Mouse (Mus musculus) heart, embryonic 11.5 days (tissue): ENCODE results near the gene Pdzd2. TPM values are rescaled to one million over a fixed set of nuclear protein-coding genes. Genes with fewer than 3 reads are reported as not detected.

Experiments used
- ATAC-seq: fragments of 200-750 bp; cut with Nextera tagmentation; replicated peaks from 2 replicates; pipeline ENCODE4 v1.8.0; 2017; ENCODE audit warnings: moderate library complexity; ENCODE audit not compliant: insufficient number of reproducible peaks, low FRiP score, low TSS enrichment
- H3K27ac ChIP-seq: fragments of 300-500 bp; sonication (generic); 2 replicates; pipeline ENCODE4 v1.5.1; 2014; ENCODE audit warnings: mild to moderate bottlenecking, low read depth, low read length
- H3K27me3 ChIP-seq: fragments of 300-500 bp; sonication (generic); 2 replicates; pipeline ENCODE4 v1.6.1; 2014; ENCODE audit warnings: mild to moderate bottlenecking, low read length, mixed read lengths; ENCODE audit not compliant: control insufficient read depth, insufficient read depth
- H3K36me3 ChIP-seq: fragments of 300-500 bp; sonication (generic); 2 replicates; pipeline ENCODE4 v1.6.1; 2014; ENCODE audit warnings: mild to moderate bottlenecking, low read length, moderate library complexity, mixed read lengths; ENCODE audit not compliant: control insufficient read depth, insufficient read depth
- H3K4me1 ChIP-seq: fragments of 300-500 bp; sonication (generic); 2 replicates; pipeline ENCODE4 v1.6.1; 2014; ENCODE audit warnings: low read length; ENCODE audit not compliant: control insufficient read depth, insufficient read depth
- H3K4me2 ChIP-seq: fragments of 300-500 bp; sonication (generic); 2 replicates; pipeline ENCODE4 v1.6.1; 2014; ENCODE audit warnings: mild to moderate bottlenecking, moderate library complexity
- H3K4me3 ChIP-seq: fragments of 300-500 bp; sonication (generic); 2 replicates; pipeline ENCODE4 v1.5.1; 2014; ENCODE audit warnings: low read depth, low read length
- H3K9ac ChIP-seq: fragments of 300-500 bp; sonication (generic); 2 replicates; pipeline ENCODE4 v1.6.1; 2014; ENCODE audit warnings: mild to moderate bottlenecking, low read depth, low read length, moderate library complexity
- H3K9me3 ChIP-seq: fragments of 300-500 bp; sonication (generic); replicated peaks from 2 replicates; pipeline ENCODE4 v1.6.1; 2016; ENCODE audit warnings: low read length; ENCODE audit not compliant: control insufficient read depth
- WGBS: fragments of 180-500 bp; shearing (Covaris S2); extraction: QIAGEN DNeasy Blood & Tissue Kit; methylation state at CpG from one replicate; pipeline ENCODE4 v1.1.7; 2014; ENCODE audit not compliant: insufficient replicate concordance; 5-methylcytosine and 5-hydroxymethylcytosine counted together
- polyA plus RNA-seq: library from polyadenylated mRNA; unstranded; fragments of >200 nt; fragmentation: Nextera tagmentation; extraction: Ambion mirVana; gene quantifications from 2 replicates; pipeline ENCODE4 v1.2.1, GENCODE M21; 2014

The Pdzd2 gene
- polyA plus RNA-seq, 1 experiment from 2014 or later = 12.5 TPM

DNA sequence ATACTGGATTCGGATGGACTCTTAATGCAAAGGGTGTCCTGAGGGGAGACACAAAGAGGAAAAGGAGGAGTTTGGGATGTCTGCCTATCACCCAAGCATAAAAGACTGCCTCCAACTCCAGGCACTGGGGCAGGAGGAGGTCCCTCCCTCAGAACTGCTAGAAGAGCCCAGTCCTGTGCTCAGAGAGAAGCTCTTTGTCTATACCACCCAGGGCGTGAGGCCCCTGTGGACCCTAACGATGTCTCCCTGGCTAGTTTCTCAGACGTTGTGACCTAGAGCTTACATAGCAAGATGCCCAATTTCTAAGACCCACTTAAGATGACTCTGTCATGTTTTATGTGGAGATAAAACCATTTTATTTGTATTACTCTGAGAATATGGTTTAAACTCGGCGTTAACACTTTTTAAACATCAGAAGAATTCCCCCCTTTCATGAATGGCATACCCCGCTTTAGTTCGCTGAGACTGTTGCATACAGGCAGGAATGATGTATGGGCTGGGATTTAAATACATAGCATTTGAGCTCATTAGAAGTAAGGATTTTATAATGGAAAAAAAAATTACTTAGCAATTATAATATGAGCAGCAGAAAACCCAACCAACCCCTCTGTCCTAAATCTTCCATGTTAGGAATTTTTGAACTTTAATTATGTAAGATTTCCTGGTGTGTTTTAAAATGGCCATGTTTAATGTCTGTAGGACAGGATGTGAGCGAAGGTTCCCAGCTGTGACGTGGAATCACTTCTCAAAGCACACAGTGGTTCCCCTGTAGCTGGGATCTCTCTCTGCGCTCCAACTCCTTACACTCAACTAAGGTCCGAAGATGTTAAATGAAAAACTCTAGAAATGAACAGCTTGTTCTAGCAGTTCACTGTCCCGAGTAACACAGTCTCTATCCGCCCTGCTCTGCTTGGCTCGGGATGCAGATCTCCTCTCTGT, 268.6 kb downstream of the Pdzd2 start:
- H3K36me3 ChIP-seq = no peaks in the 10 kb centered on the region
- H3K9ac ChIP-seq = no peak overlapping the region
- no peak overlapping the region for H3K4me3 ChIP-seq
- no peak overlapping the region for H3K4me2 ChIP-seq
- H3K27me3 ChIP-seq = no peaks in the 10 kb centered on the region
- whole genome bisulfite sequencing = 72% methylated on average over 15 of the region's 15 CpGs
- no peaks in the 10 kb centered on the region for H3K9me3 ChIP-seq
- H3K4me1 ChIP-seq = no peaks in the 10 kb centered on the region
- H3K27ac ChIP-seq = no peak overlapping the region
- ATAC-seq = no peak

GRCm38 (mm10) chr15:12468625-12469024, 271.1 kb downstream of the Pdzd2 start:
- no peak for ATAC-seq
- no peaks in the 10 kb centered on the region for H3K4me1 ChIP-seq
- H3K4me3 ChIP-seq = no peak overlapping the region
- no peaks in the 10 kb centered on the region for H3K27me3 ChIP-seq
- H3K9ac ChIP-seq = no peak overlapping the region
- H3K9me3 ChIP-seq = no peaks in the 10 kb centered on the region
- no peak overlapping the region for H3K4me2 ChIP-seq
- no peak overlapping the region for H3K27ac ChIP-seq
- H3K36me3 ChIP-seq = no peaks in the 10 kb centered on the region
- WGBS = 85% methylated on average over 5 of the region's 5 CpGs

DNA sequence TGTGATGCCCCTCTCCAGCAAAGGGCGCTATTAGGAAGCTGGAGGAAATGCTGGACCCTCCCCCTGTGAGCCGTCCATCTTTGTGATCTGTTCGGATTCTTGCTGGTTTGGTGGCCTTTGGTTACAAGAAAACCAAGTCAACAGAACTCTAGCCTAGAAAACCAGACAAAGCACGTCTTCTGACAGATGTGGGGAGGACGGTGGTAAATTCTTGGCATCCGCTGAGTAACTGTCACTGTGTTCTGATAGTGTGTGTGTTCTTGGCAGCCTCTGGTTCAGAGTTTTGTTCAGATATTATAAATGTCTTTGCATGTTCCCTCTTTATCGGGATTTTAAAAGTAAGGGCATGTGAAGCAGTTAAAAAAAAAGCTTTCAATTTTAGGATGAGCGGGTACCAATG, 274.0 kb downstream of the Pdzd2 start:
- H3K4me3 ChIP-seq = no peak overlapping the region
- H3K9me3 ChIP-seq = no peaks in the 10 kb centered on the region
- no peak for ATAC-seq
- WGBS = 78% methylated on average over 8 of the region's 8 CpGs
- no peak overlapping the region for H3K9ac ChIP-seq
- H3K4me2 ChIP-seq = no peak overlapping the region
- no peaks in the 10 kb centered on the region for H3K27me3 ChIP-seq
- H3K36me3 ChIP-seq = no peaks in the 10 kb centered on the region
- H3K27ac ChIP-seq = no peak overlapping the region
- no peaks in the 10 kb centered on the region for H3K4me1 ChIP-seq

- Histone ChIP-seq H3K4me3 (no peak overlapping the region), H3K4me2 (no peak overlapping the region), H3K27me3 (no peaks in the 10 kb centered on the region), H3K36me3 (no peaks in the 10 kb centered on the region), H3K4me1 (peaks cover 7% of the 10 kb centered on the region; the same call in 1 of the 2 replicates), H3K9me3 (no peaks in the 10 kb centered on the region), H3K9ac (0 out of 2 replicates have a peak overlapping the region, but pooled peaks have one; percentile 12), H3K27ac (no peak overlapping the region)
- ATAC-seq = no peak
- 22% methylated on average over 7 of the region's 7 CpGs for WGBS
Measured at GRCm38 (mm10) chr15:12456808-12457207, 282.9 kb downstream of the Pdzd2 start.

GRCm38 (mm10) chr15:12453343-12453742, 286.4 kb downstream of the Pdzd2 start:
- no peaks in the 10 kb centered on the region for H3K36me3 ChIP-seq
- no peak overlapping the region for H3K4me2 ChIP-seq
- H3K9me3 ChIP-seq = no peaks in the 10 kb centered on the region
- H3K27ac ChIP-seq = no peak overlapping the region
- WGBS = 93% methylated on average over 2 of the region's 2 CpGs
- no peak overlapping the region for H3K4me3 ChIP-seq
- H3K9ac ChIP-seq = no peak overlapping the region
- no peaks in the 10 kb centered on the region for H3K27me3 ChIP-seq
- ATAC-seq = no peak
- H3K4me1 ChIP-seq = peaks cover 7% of the 10 kb centered on the region; the same call in 1 of the 2 replicates

- H3K27ac ChIP-seq = no peak overlapping the region
- no peaks in the 10 kb centered on the region for H3K36me3 ChIP-seq
- H3K4me2 ChIP-seq = no peak overlapping the region
- H3K4me3 ChIP-seq = no peak overlapping the region
- ATAC-seq = 0 out of 2 replicates have a peak, but pooled peaks have one; percentile 26
- peaks cover 8% of the 10 kb centered on the region; the same call in 1 of the 2 replicates for H3K4me1 ChIP-seq
- no peak overlapping the region for H3K9ac ChIP-seq
- no peaks in the 10 kb centered on the region for H3K27me3 ChIP-seq
- no peaks in the 10 kb centered on the region for H3K9me3 ChIP-seq
- 85% methylated on average over 6 of the region's 6 CpGs for WGBS
Measured at GRCm38 (mm10) chr15:12452141-12452995, 287.4 kb downstream of the Pdzd2 start.

GRCm38 (mm10) chr15:12451448-12451847, 288.3 kb downstream of the Pdzd2 start:
- ATAC-seq = no peak
- Histone ChIP-seq H3K9me3 (no peaks in the 10 kb centered on the region), H3K4me1 (peaks cover 7% of the 10 kb centered on the region; the same call in 1 of the 2 replicates), H3K9ac (no peak overlapping the region), H3K27me3 (no peaks in the 10 kb centered on the region), H3K4me2 (no peak overlapping the region), H3K36me3 (no peaks in the 10 kb centered on the region), H3K27ac (no peak overlapping the region), H3K4me3 (no peak overlapping the region)
- 71% methylated on average over 4 of the region's 4 CpGs for WGBS

- Histone ChIP-seq H3K4me3 (no peak overlapping the region), H3K27me3 (no peaks in the 10 kb centered on the region), H3K4me2 (no peak overlapping the region), H3K4me1 (peaks cover 6% of the 10 kb centered on the region; the same call in 1 of the 2 replicates), H3K36me3 (no peaks in the 10 kb centered on the region), H3K9ac (no peak overlapping the region), H3K9me3 (no peaks in the 10 kb centered on the region), H3K27ac (no peak overlapping the region)
- 42% methylated on average over 6 of the region's 6 CpGs for WGBS
- ATAC-seq = no peak
Measured at GRCm38 (mm10) chr15:12450790-12451189, 288.9 kb downstream of the Pdzd2 start.
